Mouse (Mus musculus) C2C12 (cell line): ENCODE results near the gene Sf3a3. TPM values are rescaled to one million over a fixed set of nuclear protein-coding genes. Genes with fewer than 3 reads are reported as not detected.

Source experiments
- H3K27me3 ChIP-seq: one replicate; pipeline ENCODE4 v1.6.1; 2011; ENCODE audit not compliant: control insufficient read depth, insufficient read depth, insufficient read length
- H3K36me3 ChIP-seq: one replicate; pipeline ENCODE4 v1.6.1; 2011; ENCODE audit not compliant: control insufficient read depth, insufficient read depth
- H3K4me3 ChIP-seq: one replicate; pipeline ENCODE4 v1.5.1; 2011; ENCODE audit warnings: mild to moderate bottlenecking, control low read depth; ENCODE audit not compliant: poor library complexity, insufficient read depth, severe bottlenecking
- H3K79me2 ChIP-seq: one replicate; pipeline ENCODE4 v1.6.1; 2011; ENCODE audit not compliant: control insufficient read depth, insufficient read depth
- H3K79me3 ChIP-seq: one replicate; pipeline ENCODE4 v1.6.1; 2011; ENCODE audit warnings: low read depth, control low read depth
- H3ac ChIP-seq: one replicate; pipeline ENCODE3; 2011; ENCODE audit warnings: low read depth; ENCODE audit not compliant: control insufficient read depth, insufficient read length
- CEBPB ChIP-seq: IDR thresholded peaks from one replicate; pipeline ENCODE4 v1.6.1; 2011; ENCODE audit warnings: low read depth, mild to moderate bottlenecking, control low read depth, moderate library complexity
- CTCF ChIP-seq: IDR thresholded peaks from one replicate; pipeline ENCODE4 v1.5.1; 2011; ENCODE audit not compliant: control insufficient read depth, insufficient read depth, insufficient read length
- FOSL1 ChIP-seq: IDR thresholded peaks from one replicate; pipeline ENCODE4 v1.8.0; 2011; ENCODE audit warnings: mild to moderate bottlenecking, low read length; ENCODE audit not compliant: poor library complexity, insufficient read depth, severe bottlenecking
- MAX ChIP-seq: IDR thresholded peaks from one replicate; pipeline ENCODE4 v1.6.1; 2011; ENCODE audit warnings: mild to moderate bottlenecking, control low read depth
- MYOD1 ChIP-seq: IDR thresholded peaks from one replicate; pipeline ENCODE4 v1.6.1; 2011; ENCODE audit warnings: low read depth; ENCODE audit not compliant: control insufficient read depth, insufficient read length
- MYOG ChIP-seq: IDR thresholded peaks from one replicate; pipeline ENCODE4 v1.6.1; 2011; ENCODE audit not compliant: control insufficient read depth, insufficient read length; ENCODE audit errors: extremely low read depth
- USF1 ChIP-seq: IDR thresholded peaks from one replicate; pipeline ENCODE4 v1.6.1; 2011; ENCODE audit warnings: low read depth, mild to moderate bottlenecking, control low read depth, moderate library complexity
- polyA plus RNA-seq: library from polyadenylated mRNA; unstranded; fragments of >200 nt; fragmentation: generic; extraction: Trizol; gene quantifications from one replicate; pipeline ENCODE4 v1.2.1, GENCODE M21; 2012; ENCODE audit warnings: missing spikeins

Gene Sf3a3
- polyA plus RNA-seq, 1 experiment = 71.6 TPM

GRCm38 (mm10) chr4:124685004-124685403 is 29.6 kb upstream of the Sf3a3 start:
- no peak overlapping the region for H3K4me3 ChIP-seq
- peaks cover 43% of the 10 kb centered on the region for H3K79me2 ChIP-seq
- H3K27me3 ChIP-seq = no peaks in the 10 kb centered on the region
- TF ChIP-seq USF1 (no peak), CTCF (no peak), MYOG (no peak), MAX (no peak), MYOD1 (no peak)
- H3K79me3 ChIP-seq = peaks cover 17% of the 10 kb centered on the region
- H3K36me3 ChIP-seq = peaks cover 85% of the 10 kb centered on the region
- H3ac ChIP-seq = no peak overlapping the region

GRCm38 (mm10) chr4:124685453-124685852 is 29.1 kb upstream of the Sf3a3 start:
- TF ChIP-seq FOSL1 (no peak), CTCF (no peak), MYOG (no peak)
- Histone ChIP-seq H3K27me3 (no peaks in the 10 kb centered on the region), H3K36me3 (peaks cover 80% of the 10 kb centered on the region), H3K4me3 (no peak overlapping the region), H3ac (no peak overlapping the region), H3K79me2 (peaks cover 47% of the 10 kb centered on the region), H3K79me3 (peaks cover 20% of the 10 kb centered on the region)

GRCm38 (mm10) chr4:124685897-124686402 is 28.6 kb upstream of the Sf3a3 start:
- Histone ChIP-seq H3ac (no peak overlapping the region), H3K79me2 (peaks cover 52% of the 10 kb centered on the region), H3K27me3 (no peaks in the 10 kb centered on the region), H3K4me3 (no peak overlapping the region), H3K79me3 (peaks cover 22% of the 10 kb centered on the region), H3K36me3 (peaks cover 78% of the 10 kb centered on the region)
- no peak for TF ChIP-seq MYOG
- TF ChIP-seq CTCF = no peak

- TF ChIP-seq MAX (no peak), FOSL1 (no peak), USF1 (no peak), CEBPB (no peak)
- H3K79me2 ChIP-seq = peaks cover 70% of the 10 kb centered on the region
- peaks cover 33% of the 10 kb centered on the region for H3K36me3 ChIP-seq
These were observed 23.1 kb upstream of the Sf3a3 start for GRCm38 (mm10) chr4:124691455-124691854.

GRCm38 (mm10) chr4:124692416-124692861 is 22.1 kb upstream of the Sf3a3 start:
- TF ChIP-seq FOSL1 (no peak), CEBPB (no peak), MAX (no peak), CTCF (no peak), MYOD1 (no peak)
- Histone ChIP-seq H3ac (peak overlapping the region; percentile 73), H3K36me3 (peaks cover 24% of the 10 kb centered on the region), H3K4me3 (peak overlapping the region; percentile 85), H3K27me3 (no peaks in the 10 kb centered on the region), H3K79me3 (peaks cover 42% of the 10 kb centered on the region), H3K79me2 (peaks cover 60% of the 10 kb centered on the region)

More at GRCm38 (mm10) chr4:124691455-124691854, 23.1 kb upstream of the Sf3a3 start:
- H3ac ChIP-seq = no peak overlapping the region
- no peaks in the 10 kb centered on the region for H3K27me3 ChIP-seq
- peak overlapping the region; percentile 85 for H3K4me3 ChIP-seq
- H3K79me3 ChIP-seq = peaks cover 44% of the 10 kb centered on the region

- Histone ChIP-seq H3K27me3 (no peaks in the 10 kb centered on the region), H3K36me3 (peaks cover 15% of the 10 kb centered on the region), H3ac (peak within 1 kb of the TSS; percentile 73), H3K4me3 (peak within 1 kb of the TSS; percentile 85), H3K79me3 (peaks cover 35% of the 10 kb centered on the region), H3K79me2 (peaks cover 51% of the 10 kb centered on the region)
- TF ChIP-seq MAX = peak; percentile 54
- TF ChIP-seq MYOD1 = no peak
- no peak for TF ChIP-seq FOSL1
- TF ChIP-seq CTCF = no peak
These were observed 21.3 kb upstream of the Sf3a3 start, which contains the start of gene Utp11 for GRCm38 (mm10) chr4:124693135-124693894. TSS of gene Utp11 (minus strand) at chr4:124693600.
